Mouse (Mus musculus) midbrain, postnatal 0 days (tissue): Measurements from ENCODE around the gene Slc12a9. TPM values are rescaled to one million over a fixed set of nuclear protein-coding genes. Genes with fewer than 3 reads are reported as not detected.
A peak's percentile ranks its signal among the peaks of the same experiment; 100 is the strongest.

Source experiments
- ATAC-seq: fragments of 200-750 bp; cut with Nextera tagmentation; 2 replicates; pipeline ENCODE4 v1.8.0; 2017; ENCODE audit warnings: moderate number of reproducible peaks, mild to moderate bottlenecking, moderate TSS enrichment, moderate library complexity; ENCODE audit not compliant: low FRiP score
- DNase-seq: peaks from one replicate; pipeline ENCODE4 v3.0.0-alpha.2; 2015; ENCODE audit warnings: low spot score
- H3K27ac ChIP-seq: fragments of 300-500 bp; sonication (generic); 2 replicates; pipeline ENCODE4 v1.5.1; 2014; ENCODE audit warnings: low read depth, mild to moderate bottlenecking, low read length, mixed read lengths
- H3K27me3 ChIP-seq: fragments of 300-500 bp; sonication (generic); 2 replicates; pipeline ENCODE4 v1.6.1; 2014; ENCODE audit warnings: low read length, control low read depth, mixed read lengths; ENCODE audit not compliant: insufficient read depth
- H3K36me3 ChIP-seq: fragments of 300-500 bp; sonication (generic); 2 replicates; pipeline ENCODE4 v1.6.1; 2014; ENCODE audit warnings: low read length, control low read depth, mixed read lengths; ENCODE audit not compliant: insufficient read depth
- H3K4me1 ChIP-seq: fragments of 300-500 bp; sonication (generic); 2 replicates; pipeline ENCODE4 v1.6.1; 2014; ENCODE audit warnings: mild to moderate bottlenecking, control low read depth, antibody characterized with exemption, low read length, mixed read lengths; ENCODE audit not compliant: insufficient read depth
- H3K4me2 ChIP-seq: fragments of 300-500 bp; sonication (generic); 2 replicates; pipeline ENCODE4 v1.6.1; 2014; ENCODE audit warnings: low read depth, mild to moderate bottlenecking, low read length, mixed read lengths; ENCODE audit not compliant: poor library complexity, severe bottlenecking
- H3K4me3 ChIP-seq: fragments of 300-500 bp; sonication (generic); 2 replicates; pipeline ENCODE4 v1.5.1; 2014; ENCODE audit warnings: low read depth, mild to moderate bottlenecking, low read length, moderate library complexity
- H3K9ac ChIP-seq: fragments of 300-500 bp; sonication (generic); replicated peaks from 2 replicates; pipeline ENCODE4 v1.6.1; 2014; ENCODE audit warnings: mild to moderate bottlenecking, low read length, moderate library complexity, mixed read lengths; ENCODE audit not compliant: poor library complexity, severe bottlenecking
- H3K9me3 ChIP-seq: fragments of 300-500 bp; sonication (generic); 2 replicates; pipeline ENCODE4 v1.6.1; 2016; ENCODE audit warnings: low read length, control low read depth
- CTCF ChIP-seq: IDR thresholded peaks from 2 replicates; pipeline ENCODE4 v1.5.1; 2016; ENCODE audit warnings: antibody characterized with exemption, mild to moderate bottlenecking
- WGBS: fragments of 180-500 bp; shearing (Covaris S2); extraction: QIAGEN DNeasy Blood & Tissue Kit; methylation state at CpG from one replicate; pipeline ENCODE4 v1.1.7; 2014; 5-methylcytosine and 5-hydroxymethylcytosine counted together
- polyA plus RNA-seq: library from polyadenylated mRNA; unstranded; fragments of >200 nt; fragmentation: Nextera tagmentation; extraction: Ambion mirVana; gene quantifications from 2 replicates; pipeline ENCODE4 v1.2.1, GENCODE M21; 2015
- total RNA-seq: library from RNA; depleted of rRNA; stranded (reverse); fragments of >200 nt; gene quantifications from 2 replicates; pipeline ENCODE4 v1.2.3, GENCODE M21; 2014

Slc12a9 gene
- total and polyA plus RNA-seq, 2 experiments from 2014 or later, result 27.8 to 28.9 TPM

- H3K4me1 ChIP-seq, result peaks cover 11% of the 10 kb centered on the region
- 25% methylated on average over 16 of the region's 16 CpGs for WGBS
- H3K27me3 ChIP-seq, result peaks cover 22% of the 10 kb centered on the region
- H3K9ac ChIP-seq, result no peak overlapping the region
- H3K4me2 ChIP-seq, result peak overlapping the region; percentile 96
- DNase-seq (no peak), ATAC-seq (no peak)
- H3K27ac ChIP-seq, result no peak overlapping the region
- 0 out of 2 replicates have a peak, but pooled peaks cover 4% of the 10 kb centered on the region for H3K36me3 ChIP-seq
- H3K9me3 ChIP-seq, result no peaks in the 10 kb centered on the region
- H3K4me3 ChIP-seq, result 0 out of 2 replicates have a peak overlapping the region, but pooled peaks have one; percentile 6
- TF ChIP-seq CTCF, result no peak
These were observed 18.9 kb upstream of the Slc12a9 start for GRCm38 (mm10) chr5:137352011-137352975.

- H3K4me1 ChIP-seq, result peaks cover 11% of the 10 kb centered on the region
- peaks cover 22% of the 10 kb centered on the region for H3K27me3 ChIP-seq
- no peak for DNase-seq
- peak overlapping the region; percentile 96 for H3K4me2 ChIP-seq
- H3K9ac ChIP-seq, result no peak overlapping the region
- no peak for TF ChIP-seq CTCF
- 0 out of 2 replicates have a peak overlapping the region, but pooled peaks have one; percentile 26 for H3K27ac ChIP-seq
- H3K36me3 ChIP-seq, result 0 out of 2 replicates have a peak, but pooled peaks cover 4% of the 10 kb centered on the region
- no peak for ATAC-seq
- peak overlapping the region; percentile 59 for H3K4me3 ChIP-seq
- no peaks in the 10 kb centered on the region for H3K9me3 ChIP-seq
- WGBS, result 22% methylated on average over 4 of the region's 4 CpGs
These were observed 18.0 kb upstream of the Slc12a9 start for GRCm38 (mm10) chr5:137351394-137351793.

GRCm38 (mm10) chr5:137351058-137351380 lies 17.6 kb upstream of the Slc12a9 start:
- 0 out of 2 replicates have a peak overlapping the region, but pooled peaks have one; percentile 26 for H3K27ac ChIP-seq

GRCm38 (mm10) chr5:137350205-137351057 lies 17.0 kb upstream of the Slc12a9 start:
- H3K27me3 ChIP-seq, result peaks cover 22% of the 10 kb centered on the region
- H3K9me3 ChIP-seq, result no peaks in the 10 kb centered on the region
- peak overlapping the region; percentile 55; the same call in 1 of the 2 replicates for H3K27ac ChIP-seq
- peak overlapping the region; percentile 96 for H3K4me2 ChIP-seq
- peak; percentile 68 for ATAC-seq
- H3K36me3 ChIP-seq, result 0 out of 2 replicates have a peak, but pooled peaks cover 4% of the 10 kb centered on the region
- H3K4me3 ChIP-seq, result peak overlapping the region; percentile 59
- WGBS, result under 1% methylated on average over 53 of the region's 55 CpGs
- DNase-seq, result no peak
- TF ChIP-seq CTCF, result no peak
- peaks cover 11% of the 10 kb centered on the region for H3K4me1 ChIP-seq
- H3K9ac ChIP-seq, result peak overlapping the region; percentile 64

More at GRCm38 (mm10) chr5:137351058-137351380, 17.6 kb upstream of the Slc12a9 start:
- Histone ChIP-seq H3K4me2 (peak overlapping the region; percentile 96), H3K27me3 (peaks cover 22% of the 10 kb centered on the region), H3K9me3 (no peaks in the 10 kb centered on the region), H3K4me1 (peaks cover 11% of the 10 kb centered on the region), H3K9ac (no peak overlapping the region), H3K4me3 (peak overlapping the region; percentile 59), H3K36me3 (0 out of 2 replicates have a peak, but pooled peaks cover 4% of the 10 kb centered on the region)
- ATAC-seq (no peak), DNase-seq (no peak)
- WGBS, result 2% methylated on average over 8 of the region's 8 CpGs
- TF ChIP-seq CTCF, result no peak

GRCm38 (mm10) chr5:137349384-137350204 lies 16.2 kb upstream of the Slc12a9 start, which contains the start of gene Ephb4:
TSS of gene Ephb4 (plus strand) at chr5:137350109.
- peak; percentile 52 for TF ChIP-seq CTCF
- H3K4me2 ChIP-seq, result peak within 1 kb of the TSS; percentile 96
- ATAC-seq (peak; percentile 85), DNase-seq (peak; percentile 84)
- H3K27ac ChIP-seq, result peak within 1 kb of the TSS; percentile 55; the same call in 1 of the 2 replicates
- 0 out of 2 replicates have a peak, but pooled peaks cover 4% of the 10 kb centered on the region for H3K36me3 ChIP-seq
- peak within 1 kb of the TSS; percentile 59 for H3K4me3 ChIP-seq
- H3K9ac ChIP-seq, result peak within 1 kb of the TSS; percentile 64
- H3K9me3 ChIP-seq, result no peaks in the 10 kb centered on the region
- under 1% methylated on average over 31 of the region's 32 CpGs for WGBS
- H3K4me1 ChIP-seq, result peaks cover 11% of the 10 kb centered on the region
- peaks cover 22% of the 10 kb centered on the region for H3K27me3 ChIP-seq
